Mouse (Mus musculus): ENCODE measurements around the gene Cep112. TPM values are rescaled to one million over a fixed set of nuclear protein-coding genes. Genes with fewer than 3 reads are reported as not detected.

Cep112 gene
- polyA plus RNA-seq (2016; fragmentation: Nextera tagmentation; extraction: Ambion mirVana), result 10.1 and 11.3 TPM in 2 replicates

DNA sequence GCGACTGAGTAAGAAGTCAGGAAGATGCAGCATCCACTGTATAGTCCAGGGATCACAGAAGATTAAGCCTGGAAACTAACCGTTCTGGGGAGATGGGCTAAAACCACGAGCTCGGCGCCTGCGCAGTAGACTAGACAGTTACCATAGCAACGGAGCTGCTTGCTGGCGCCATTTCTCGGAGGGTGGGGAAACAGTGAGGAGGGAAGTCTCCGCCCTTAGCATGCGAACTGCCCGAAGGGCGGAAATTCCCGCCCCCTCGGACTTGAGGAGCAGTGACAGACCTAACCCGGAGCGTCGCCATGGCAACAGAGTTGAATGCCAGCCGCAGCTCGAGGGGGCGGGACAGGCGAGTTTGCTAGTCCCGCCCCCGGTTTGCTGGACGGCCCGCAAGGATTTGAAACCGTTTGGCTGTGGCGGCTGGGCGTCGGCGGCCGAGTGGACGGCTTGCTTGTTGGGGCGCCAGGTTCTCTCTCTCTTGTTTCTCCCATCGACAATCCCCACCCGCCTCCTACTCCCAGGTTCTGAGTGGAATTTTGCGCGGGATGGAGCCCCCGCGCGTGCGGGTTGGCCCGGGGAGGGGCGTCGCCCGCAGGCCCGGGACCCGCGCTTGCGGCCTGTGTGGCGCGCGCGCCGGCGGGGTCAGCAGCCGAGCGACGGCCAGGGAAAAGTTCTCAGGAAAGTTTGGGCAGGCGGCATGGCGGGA lies at the start of gene Cep112:
Cep112 (plus strand) TSS at position 304 of the 703 bp plus-strand sequence.
- Histone ChIP-seq H3K4me3 (peak within 1 kb of the TSS; percentile 70), H3K27me3 (ENCODE audit: insufficient read depth, poor library complexity, severe bottlenecking) (peaks cover 13% of the 10 kb centered on the region; the same call in 1 of the 2 replicates), H3K36me3 (no peaks in the 10 kb centered on the region), H3K27ac (peak within 1 kb of the TSS; percentile 94), H3K9me3 (no peaks in the 10 kb centered on the region), H3K4me1 (replicated peaks) (peaks cover 32% of the 10 kb centered on the region)
- peak; percentile 99 for DNase-seq (ENCODE audit: low spot score)
- WGBS, result under 1% methylated on average over 61 of the region's 61 CpGs

DNA sequence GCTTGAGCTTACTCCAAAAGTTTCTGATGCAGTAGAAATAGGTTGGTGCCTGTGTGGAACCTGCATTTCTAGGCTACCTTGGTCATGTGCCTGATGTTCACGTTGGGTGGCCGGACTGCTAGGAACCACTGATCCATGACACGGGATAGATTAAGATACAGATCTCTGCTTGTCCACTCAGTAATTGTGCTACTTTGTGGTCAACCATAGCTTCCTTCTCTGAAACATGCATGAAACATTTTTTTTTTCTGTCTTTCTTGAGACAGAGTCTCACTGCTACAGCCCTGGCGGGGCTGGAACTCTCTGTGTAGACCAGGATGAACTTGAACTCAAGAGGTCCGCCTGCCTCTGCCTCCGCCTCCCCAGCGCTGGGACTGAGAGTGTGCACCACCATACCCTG lies 48.2 kb upstream of the Cep112 start:
- Histone ChIP-seq H3K27ac (no peak overlapping the region), H3K4me1 (replicated peaks) (no peaks in the 10 kb centered on the region), H3K9me3 (no peaks in the 10 kb centered on the region), H3K4me3 (no peak overlapping the region), H3K27me3 (ENCODE audit: insufficient read depth, poor library complexity, severe bottlenecking) (no peaks in the 10 kb centered on the region), H3K36me3 (no peaks in the 10 kb centered on the region)
- 91% methylated on average over 7 of the region's 7 CpGs for whole genome bisulfite sequencing
- DNase-seq (ENCODE audit: low spot score), result no peak

DNA sequence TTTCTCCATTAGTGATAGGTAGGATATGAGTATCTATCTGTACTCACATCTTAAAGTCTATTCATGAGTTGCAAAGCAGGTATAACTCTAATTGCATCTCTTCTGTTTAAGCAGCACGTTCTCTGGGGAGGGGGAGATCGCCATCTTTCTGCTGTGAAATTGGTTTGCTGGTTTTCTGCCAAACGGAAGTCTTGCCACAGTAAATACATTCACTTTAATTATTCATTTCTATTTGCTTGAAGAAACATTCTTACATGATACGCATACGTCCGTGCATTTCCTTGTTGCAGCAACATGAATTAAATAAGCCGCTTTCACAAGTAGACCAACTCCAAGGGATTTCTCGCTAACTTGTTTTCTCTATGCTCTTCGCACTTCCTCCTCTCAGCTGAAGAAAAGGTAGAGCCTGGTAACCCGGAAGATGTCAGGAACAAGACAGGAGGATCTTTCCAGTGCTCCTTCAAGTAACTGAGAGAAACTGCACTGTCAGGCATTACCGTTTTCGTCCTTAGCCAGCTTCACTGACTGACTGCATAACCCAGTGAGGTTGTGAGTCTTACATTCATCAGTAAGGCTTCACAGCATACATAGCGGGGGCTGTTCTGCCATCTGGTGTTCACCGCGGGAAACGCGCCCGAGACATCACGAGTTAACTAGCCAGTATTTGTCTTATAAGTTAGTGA lies 47.2 kb upstream of the Cep112 start:
- WGBS, result 43% methylated on average over 19 of the region's 19 CpGs
- H3K27me3 ChIP-seq (ENCODE audit: insufficient read depth, poor library complexity, severe bottlenecking), result no peaks in the 10 kb centered on the region
- H3K27ac ChIP-seq, result no peak overlapping the region
- H3K36me3 ChIP-seq, result no peaks in the 10 kb centered on the region
- H3K4me1 ChIP-seq (replicated peaks), result no peaks in the 10 kb centered on the region
- H3K4me3 ChIP-seq, result no peak overlapping the region
- H3K9me3 ChIP-seq, result no peaks in the 10 kb centered on the region
- peak; percentile 76 for DNase-seq (ENCODE audit: low spot score)

DNA sequence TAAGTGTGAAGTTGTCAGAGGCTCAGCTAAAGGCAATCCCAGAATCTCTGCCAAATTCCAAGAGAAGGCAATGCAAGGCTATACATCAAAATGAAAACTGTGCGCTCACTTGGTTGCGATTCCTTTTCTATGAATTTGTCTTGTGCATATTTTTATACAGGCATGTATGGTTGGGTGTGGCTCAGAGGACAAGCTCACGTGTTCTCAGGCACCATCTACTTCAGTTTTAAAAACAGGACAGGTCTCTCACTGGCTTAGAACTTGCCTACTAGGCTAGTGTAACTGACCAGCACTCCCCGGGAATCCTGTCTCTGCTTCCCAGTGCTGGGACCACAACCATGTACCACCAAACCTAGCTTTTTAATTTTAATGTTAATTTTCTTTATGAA lies 46.6 kb upstream of the Cep112 start:
- H3K27ac ChIP-seq, result no peak overlapping the region
- H3K4me1 ChIP-seq (replicated peaks), result no peaks in the 10 kb centered on the region
- DNase-seq (ENCODE audit: low spot score), result no peak
- no peak overlapping the region for H3K4me3 ChIP-seq
- no peaks in the 10 kb centered on the region for H3K27me3 ChIP-seq (ENCODE audit: insufficient read depth, poor library complexity, severe bottlenecking)
- H3K36me3 ChIP-seq, result no peaks in the 10 kb centered on the region
- WGBS, result 81% methylated on average over 4 of the region's 4 CpGs
- no peaks in the 10 kb centered on the region for H3K9me3 ChIP-seq

DNA sequence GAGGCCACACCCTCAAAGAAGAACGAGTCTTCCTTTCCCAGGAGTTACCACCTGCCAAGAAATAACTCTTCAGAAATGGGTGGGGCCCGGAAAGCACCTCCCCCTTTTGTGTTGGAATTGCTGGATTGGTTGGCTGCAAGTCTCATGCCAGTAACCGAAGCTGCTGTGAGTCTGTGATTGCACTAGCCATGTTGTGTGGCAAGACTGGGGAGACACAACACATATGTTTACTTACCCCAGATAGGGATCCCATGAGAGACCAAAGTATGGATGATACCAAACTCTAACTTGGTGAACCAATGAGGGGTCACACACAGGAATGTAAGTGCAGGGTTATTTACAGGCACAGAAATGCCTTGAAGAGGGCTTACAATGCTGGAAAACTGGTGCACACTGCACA lies 42.3 kb upstream of the Cep112 start:
- Histone ChIP-seq H3K27me3 (ENCODE audit: insufficient read depth, poor library complexity, severe bottlenecking) (no peaks in the 10 kb centered on the region), H3K36me3 (no peaks in the 10 kb centered on the region), H3K27ac (no peak overlapping the region), H3K4me1 (replicated peaks) (0 out of 2 replicates have a peak, but pooled peaks cover 5% of the 10 kb centered on the region), H3K4me3 (no peak overlapping the region), H3K9me3 (no peaks in the 10 kb centered on the region)
- no peak for DNase-seq (ENCODE audit: low spot score)
- WGBS, result 77% methylated on average over 3 of the region's 3 CpGs

DNA sequence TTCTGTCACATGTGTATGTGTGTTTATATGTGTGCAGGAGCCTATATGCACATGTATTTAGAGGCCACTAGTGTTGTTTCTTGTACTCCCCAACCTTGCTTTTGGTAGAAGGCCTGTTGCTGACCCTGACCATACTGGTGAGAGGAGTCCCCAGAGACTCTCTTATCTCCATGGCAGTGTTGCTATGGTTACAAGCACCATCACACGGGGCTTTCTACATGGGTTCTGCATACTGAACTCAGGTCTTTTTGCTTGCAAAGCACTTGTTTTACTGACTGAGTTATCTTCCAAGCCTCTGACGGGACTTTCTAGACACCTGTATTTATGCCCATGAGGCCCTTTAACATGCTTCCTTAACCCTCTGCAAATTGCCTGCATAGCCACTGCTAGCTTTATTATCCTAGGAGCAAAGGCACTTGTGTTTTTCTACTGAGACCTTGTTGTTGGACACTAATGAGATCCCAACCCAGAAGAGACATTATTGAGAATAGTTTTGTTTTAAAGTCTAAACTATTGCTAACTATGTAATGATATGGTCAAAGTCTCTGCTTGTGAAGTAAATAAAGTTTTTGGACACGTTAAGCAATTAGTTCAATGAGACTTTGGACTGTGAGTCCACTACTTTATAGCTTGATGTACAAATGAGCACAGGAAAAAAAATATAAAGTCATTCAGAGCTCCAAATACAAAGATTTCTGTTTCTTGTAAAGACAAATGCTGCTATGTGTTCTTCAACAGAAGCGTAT lies 39.9 kb upstream of the Cep112 start:
- peak; percentile 19 for DNase-seq (ENCODE audit: low spot score)
- Histone ChIP-seq H3K27me3 (ENCODE audit: insufficient read depth, poor library complexity, severe bottlenecking) (no peaks in the 10 kb centered on the region), H3K27ac (no peak overlapping the region), H3K36me3 (no peaks in the 10 kb centered on the region), H3K9me3 (no peaks in the 10 kb centered on the region), H3K4me3 (no peak overlapping the region), H3K4me1 (replicated peaks) (0 out of 2 replicates have a peak, but pooled peaks cover 5% of the 10 kb centered on the region)
- 72% methylated on average over 4 of the region's 4 CpGs for WGBS

DNA sequence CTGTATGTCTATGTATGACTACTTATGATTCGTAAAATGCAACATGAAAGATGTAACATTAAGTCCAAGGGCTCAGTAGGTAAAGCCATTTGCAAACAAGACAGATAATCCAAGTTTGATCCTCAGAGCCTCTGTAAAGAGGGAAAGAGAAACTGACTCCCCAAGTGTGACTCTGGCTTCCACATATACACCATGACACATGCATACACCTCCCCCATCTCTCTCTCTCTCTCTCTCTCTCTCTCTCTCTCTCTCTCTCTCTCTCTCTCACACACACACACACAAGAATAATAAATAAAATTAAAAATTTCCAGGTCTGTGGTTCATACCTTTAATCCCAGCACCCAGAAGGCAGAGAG lies 39.3 kb upstream of the Cep112 start:
- 93% methylated on average over 1 of the region's 1 CpGs for WGBS
- Histone ChIP-seq H3K27ac (no peak overlapping the region), H3K36me3 (no peaks in the 10 kb centered on the region), H3K4me3 (no peak overlapping the region), H3K9me3 (no peaks in the 10 kb centered on the region), H3K27me3 (ENCODE audit: insufficient read depth, poor library complexity, severe bottlenecking) (no peaks in the 10 kb centered on the region), H3K4me1 (replicated peaks) (0 out of 2 replicates have a peak, but pooled peaks cover 5% of the 10 kb centered on the region)
- DNase-seq (ENCODE audit: low spot score), result no peak

DNA sequence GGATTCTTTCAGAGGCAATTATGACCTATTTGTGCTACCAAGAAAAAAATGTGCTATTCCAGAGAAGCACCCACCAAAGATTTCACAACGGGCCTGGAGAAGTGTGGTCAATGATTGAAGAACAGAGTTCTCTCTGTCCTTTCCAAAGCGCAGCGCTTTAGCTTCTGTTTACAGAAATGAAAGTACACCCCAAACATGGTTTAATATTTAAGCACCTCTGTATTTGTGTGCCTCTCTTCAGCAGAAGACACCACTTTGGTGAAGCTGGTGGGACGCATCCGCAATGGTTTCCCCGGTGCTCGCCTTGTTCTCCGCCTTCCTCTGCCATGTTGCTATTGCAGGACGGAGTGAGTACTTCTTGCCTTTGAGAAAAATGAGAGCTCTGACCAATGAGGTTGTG lies 29.9 kb upstream of the Cep112 start:
- Histone ChIP-seq H3K36me3 (no peaks in the 10 kb centered on the region), H3K4me1 (replicated peaks) (no peaks in the 10 kb centered on the region), H3K9me3 (no peaks in the 10 kb centered on the region), H3K27me3 (ENCODE audit: insufficient read depth, poor library complexity, severe bottlenecking) (no peaks in the 10 kb centered on the region), H3K4me3 (no peak overlapping the region), H3K27ac (no peak overlapping the region)
- 95% methylated on average over 9 of the region's 9 CpGs for WGBS
- no peak for DNase-seq (ENCODE audit: low spot score)

DNA sequence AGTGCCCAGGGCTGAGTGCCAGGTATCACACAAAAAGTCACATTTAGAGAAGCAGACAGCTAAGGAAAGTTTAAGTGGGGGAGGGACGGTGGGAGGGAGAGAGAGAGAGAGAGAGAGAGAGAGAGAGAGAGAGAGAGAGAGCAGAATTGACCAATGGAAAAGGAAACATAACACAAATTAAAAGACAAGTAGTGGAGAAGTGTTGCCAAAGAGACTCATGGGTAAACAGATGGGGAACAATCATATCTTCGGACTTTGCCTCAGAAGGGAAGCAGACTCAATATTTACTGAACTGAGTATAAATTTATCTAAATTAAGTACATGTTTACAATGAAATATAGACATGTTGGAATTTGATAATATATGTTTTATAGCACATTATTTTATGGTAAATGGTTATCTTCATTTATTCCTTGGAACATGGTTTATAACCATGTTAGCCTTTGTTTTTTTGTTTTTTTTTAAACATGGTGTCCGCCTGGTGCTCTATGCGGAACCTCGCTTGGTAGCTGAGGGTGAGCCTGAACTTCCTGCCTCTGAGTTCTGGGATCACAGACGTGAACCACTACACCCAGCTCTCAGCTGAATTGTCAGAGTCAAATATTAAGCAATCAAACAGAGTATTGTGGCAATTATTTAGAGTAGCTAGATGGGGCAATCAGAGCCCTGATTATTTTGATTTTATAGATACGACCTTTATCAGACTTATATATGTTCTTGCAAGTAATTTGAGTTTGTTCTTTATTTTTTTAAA lies 28.7 kb upstream of the Cep112 start:
- 88% methylated on average over 7 of the region's 7 CpGs for WGBS

DNA sequence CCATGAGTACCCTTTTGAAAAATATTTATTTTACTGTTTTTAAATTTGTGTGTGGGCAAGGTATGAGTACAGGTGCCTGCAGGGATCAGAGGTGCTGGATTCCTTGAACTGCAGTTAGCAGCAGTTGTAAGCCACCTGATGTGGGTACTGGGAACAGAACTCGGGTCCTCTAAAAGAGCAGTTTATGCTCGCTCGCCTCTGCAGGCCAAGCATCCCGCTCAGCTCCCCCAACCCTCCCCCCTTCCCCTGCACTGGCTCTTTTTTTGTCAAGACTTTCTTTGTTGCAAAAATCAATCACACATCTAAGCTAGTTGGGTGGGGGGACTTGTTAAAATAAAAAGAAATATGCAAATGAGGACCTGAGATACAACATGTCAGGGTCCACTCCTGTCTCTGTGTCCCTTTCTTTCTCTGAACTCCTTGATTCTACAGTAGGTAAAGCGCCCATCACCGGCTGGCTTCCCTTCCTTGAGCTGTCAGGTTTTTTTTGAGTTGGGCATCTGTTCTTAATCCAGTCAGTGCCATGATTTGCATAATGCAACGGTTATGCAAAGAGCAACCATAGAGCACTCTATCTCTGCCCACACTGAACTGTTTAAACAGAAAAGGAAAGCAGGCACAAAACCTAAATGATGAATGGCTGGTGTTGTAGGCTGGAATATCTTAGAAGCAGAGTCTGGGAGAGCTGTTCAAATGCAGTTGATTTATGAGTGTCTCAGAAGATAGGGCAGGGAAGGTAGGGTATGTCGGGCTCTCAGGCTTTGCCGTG lies 14.9 kb upstream of the Cep112 start:
- H3K9me3 ChIP-seq, result no peaks in the 10 kb centered on the region
- 69% methylated on average over 8 of the region's 9 CpGs for WGBS
- no peak for DNase-seq (ENCODE audit: low spot score)
- no peak overlapping the region for H3K4me3 ChIP-seq
- no peaks in the 10 kb centered on the region for H3K27me3 ChIP-seq (ENCODE audit: insufficient read depth, poor library complexity, severe bottlenecking)
- no peaks in the 10 kb centered on the region for H3K36me3 ChIP-seq
- H3K27ac ChIP-seq, result peak overlapping the region; percentile 29; the same call in 1 of the 2 replicates
- H3K4me1 ChIP-seq (replicated peaks), result peaks cover 7% of the 10 kb centered on the region

More for the DNA sequence above, 28.7 kb upstream of the Cep112 start:
- no peak for DNase-seq (ENCODE audit: low spot score)
- H3K27me3 ChIP-seq (ENCODE audit: insufficient read depth, poor library complexity, severe bottlenecking), result no peaks in the 10 kb centered on the region
- H3K4me1 ChIP-seq (replicated peaks), result no peaks in the 10 kb centered on the region
- H3K9me3 ChIP-seq, result no peaks in the 10 kb centered on the region
- H3K36me3 ChIP-seq, result no peaks in the 10 kb centered on the region
- H3K27ac ChIP-seq, result no peak overlapping the region
- H3K4me3 ChIP-seq, result no peak overlapping the region

DNA sequence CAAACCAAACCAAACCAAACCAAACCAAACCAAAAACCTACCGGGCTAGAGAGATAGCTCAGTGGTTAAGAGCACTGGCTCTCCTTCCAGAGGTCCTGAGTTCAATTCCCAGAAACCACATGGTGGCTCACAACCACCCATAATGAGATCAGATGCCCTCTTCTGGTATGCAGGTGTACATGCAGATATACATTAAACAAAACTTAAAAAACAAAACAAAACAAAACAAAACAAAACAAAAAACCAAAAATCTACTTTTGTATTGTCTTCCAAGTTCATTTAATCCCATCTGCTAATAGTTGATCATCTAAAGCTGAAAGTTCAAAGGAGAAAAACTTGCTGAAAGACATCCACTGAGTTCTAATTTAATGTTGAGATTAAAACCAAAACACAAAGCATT lies 8.6 kb upstream of the Cep112 start:
- H3K4me1 ChIP-seq (replicated peaks), result no peaks in the 10 kb centered on the region
- H3K27me3 ChIP-seq (ENCODE audit: insufficient read depth, poor library complexity, severe bottlenecking), result no peaks in the 10 kb centered on the region
- H3K27ac ChIP-seq, result no peak overlapping the region
- 89% methylated on average over 1 of the region's 1 CpGs for WGBS
- H3K4me3 ChIP-seq, result no peak overlapping the region
- H3K9me3 ChIP-seq, result no peaks in the 10 kb centered on the region
- no peaks in the 10 kb centered on the region for H3K36me3 ChIP-seq
- DNase-seq (ENCODE audit: low spot score), result no peak

DNA sequence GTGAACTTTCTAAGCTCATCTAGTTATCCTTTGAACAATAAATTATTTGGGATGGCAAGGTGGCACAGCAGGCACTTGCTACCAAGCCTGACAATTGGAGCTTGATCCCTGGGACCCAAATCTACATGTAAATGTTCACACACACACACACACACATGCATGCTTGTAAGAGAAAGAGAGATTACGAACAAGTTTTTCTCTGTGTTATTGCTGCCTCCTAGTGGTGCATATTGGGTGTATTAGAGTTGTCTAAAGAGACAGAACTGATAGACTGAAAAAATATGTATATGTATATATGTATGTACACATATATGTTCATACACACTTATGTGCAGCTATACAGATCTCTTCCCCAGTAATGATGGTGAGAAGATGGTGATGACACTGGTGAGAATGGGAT lies 6.5 kb upstream of the Cep112 start:
- Histone ChIP-seq H3K27me3 (ENCODE audit: insufficient read depth, poor library complexity, severe bottlenecking) (peaks cover 12% of the 10 kb centered on the region; the same call in 1 of the 2 replicates), H3K9me3 (no peaks in the 10 kb centered on the region), H3K4me3 (no peak overlapping the region), H3K36me3 (no peaks in the 10 kb centered on the region), H3K27ac (no peak overlapping the region), H3K4me1 (replicated peaks) (peaks cover 7% of the 10 kb centered on the region)
- no peak for DNase-seq (ENCODE audit: low spot score)
- 47% methylated on average over 1 of the region's 1 CpGs for WGBS

Measured in hindbrain, embryonic 10.5 days (tissue).